In genomic region chr8:124283644-124284332, GRCm38 (mm10) we compare ENCODE assay signal across 10 mouse cellular contexts. TPM values are rescaled to one million over a fixed set of nuclear protein-coding genes. Genes with fewer than 3 reads are reported as not detected.
DNase-seq lines count a peak whose midpoint lies in the region; ATAC-seq lines count a peak whose summit lies in the region.
"Had no signal": no experiment of that assay in that cellular context is flagged by ENCODE, and none has a peak within 500 bp of the region (broad histone marks: within the 10 kb centered on the region; RNA-seq: fewer than 3 reads in every experiment).

No protein-coding gene starts in this region.

- ATAC-seq in heart, embryonic 11.5 days (replicated peaks; ENCODE audit: insufficient number of reproducible peaks, low FRiP score, low TSS enrichment) = no peak
- no peak for ATAC-seq in hindbrain, embryonic 16.5 days
- peak; percentile 5; the same call in 1 of the 2 replicates for ATAC-seq in neural tube, embryonic 12.5 days (ENCODE audit: low FRiP score, low read depth)

- H3K4me2 ChIP-seq in heart, embryonic 11.5 days = no peak overlapping the region
- H3K4me2 ChIP-seq in hindbrain, embryonic 16.5 days (ENCODE audit: low read length) = no peak overlapping the region
- peak overlapping the region; percentile 36 for H3K4me2 ChIP-seq in neural tube, embryonic 12.5 days (replicated peaks)

- 66% methylated on average over 11 of the region's 11 CpGs for WGBS in heart, embryonic 11.5 days (ENCODE audit: insufficient replicate concordance)
- WGBS in hindbrain, embryonic 16.5 days = 20% methylated on average over 11 of the region's 11 CpGs
- WGBS in neural tube, embryonic 12.5 days = 17% methylated on average over 11 of the region's 11 CpGs

- no peak overlapping the region for H3K4me3 ChIP-seq in heart, embryonic 11.5 days (ENCODE audit: low read depth, low read length)
- H3K4me3 ChIP-seq in hindbrain, embryonic 16.5 days (ENCODE audit: low read length) = no peak overlapping the region
- H3K4me3 ChIP-seq in neural tube, embryonic 12.5 days = no peak overlapping the region

- H3K36me3 ChIP-seq in heart, embryonic 11.5 days (ENCODE audit: control insufficient read depth, insufficient read depth, low read length) = no peaks in the 10 kb centered on the region
- no peaks in the 10 kb centered on the region for H3K36me3 ChIP-seq in hindbrain, embryonic 16.5 days (ENCODE audit: control insufficient read depth, insufficient read depth, low read length)
- no peaks in the 10 kb centered on the region for H3K36me3 ChIP-seq in neural tube, embryonic 12.5 days
- H3K36me3 ChIP-seq: G1E had no signal

- no peak for DNase-seq in heart, adult 18-20 months
- DNase-seq in ZHBTc4 (ENCODE audit: low read depth, low spot score) = peak; percentile 60
- DNase-seq in liver = no peak
- no peak for DNase-seq in left cerebral cortex, adult 9 months (ENCODE audit: low spot score in 2 of 2)
- DNase-seq in cerebellum, adult 11 months = no peak
- DNase-seq: kidney, adult 9 months had no signal

- H3K9ac ChIP-seq in heart, embryonic 11.5 days (ENCODE audit: low read depth, low read length) = peak overlapping the region; percentile 35; the same call in 1 of the 2 replicates
- 0 out of 2 replicates have a peak overlapping the region, but pooled peaks have one; percentile 10 for H3K9ac ChIP-seq in hindbrain, embryonic 16.5 days (ENCODE audit: low read depth, low read length)
- H3K9ac ChIP-seq in neural tube, embryonic 12.5 days = 0 out of 2 replicates have a peak overlapping the region, but pooled peaks have one; percentile 9

- no peaks in the 10 kb centered on the region for H3K27me3 ChIP-seq in heart, embryonic 11.5 days (ENCODE audit: control insufficient read depth, insufficient read depth, low read length)
- no peaks in the 10 kb centered on the region for H3K27me3 ChIP-seq in hindbrain, embryonic 16.5 days (replicated peaks; ENCODE audit: control insufficient read depth, insufficient read depth, low read length)
- H3K27me3 ChIP-seq in neural tube, embryonic 12.5 days (replicated peaks) = no peaks in the 10 kb centered on the region

- H3K9me3 ChIP-seq in heart, embryonic 11.5 days (replicated peaks; ENCODE audit: control insufficient read depth, low read length) = no peaks in the 10 kb centered on the region
- H3K9me3 ChIP-seq in hindbrain, embryonic 16.5 days (ENCODE audit: control insufficient read depth, low read length) = no peaks in the 10 kb centered on the region
- no peaks in the 10 kb centered on the region for H3K9me3 ChIP-seq in neural tube, embryonic 12.5 days

- H3K27ac ChIP-seq in heart, embryonic 11.5 days (ENCODE audit: low read depth, low read length) = peak overlapping the region; percentile 70
- H3K27ac ChIP-seq in hindbrain, embryonic 16.5 days (ENCODE audit: low read depth, low read length) = peak overlapping the region; percentile 57; the same call in 1 of the 2 replicates
- peak overlapping the region; percentile 93 for H3K27ac ChIP-seq in neural tube, embryonic 12.5 days

- H3K4me1 ChIP-seq in heart, embryonic 11.5 days (ENCODE audit: control insufficient read depth, insufficient read depth, low read length) = peaks cover 72% of the 10 kb centered on the region
- H3K4me1 ChIP-seq in hindbrain, embryonic 16.5 days (ENCODE audit: control insufficient read depth, insufficient read depth, low read depth, low read length) = peaks cover 48% of the 10 kb centered on the region
- H3K4me1 ChIP-seq in neural tube, embryonic 12.5 days = peaks cover 68% of the 10 kb centered on the region

RNA-seq across cellular contexts. Expression of gene Galnt2, which starts 52.6 kb away (rescaled TPM):
- polyA plus RNA-seq in heart, embryonic 11.5 days (2014; fragmentation: Nextera tagmentation; extraction: Ambion mirVana) = 63.2 and 72.3 TPM in 2 replicates
- 10 to 100 TPM; 38.2 to 38.7 TPM for total RNA-seq in heart, adult 18-20 months (2021)
- polyA plus RNA-seq in hindbrain, embryonic 16.5 days (2015; fragmentation: Nextera tagmentation; extraction: Ambion mirVana) = 33.8 and 40.2 TPM in 2 replicates
- 91.1 and 93.8 TPM in 2 replicates for polyA plus RNA-seq in neural tube, embryonic 12.5 days (2016; fragmentation: Nextera tagmentation; extraction: Ambion mirVana)
- total RNA-seq: G1E had no signal
- polyA plus RNA-seq: G1E had no signal
